Mouse (Mus musculus) T-helper 1 cell (primary cell): Measurements from ENCODE around the gene Ahnak2.
"Not testable (repeated sequence)": the region's sequence is repeated elsewhere in the genome, so short reads cannot be mapped to it uniquely, and the experiment has no call there.

ENCODE experiments used
- in situ Hi-C: fragments of 300-600 bp; cut with MboI, MseI; formaldehyde crosslinking; loops from one replicate; pipeline ENCODE4 v1.15.1; 2025; ENCODE audit warnings: high pct_unique_total_duplicates

Ahnak2 gene

DNA sequence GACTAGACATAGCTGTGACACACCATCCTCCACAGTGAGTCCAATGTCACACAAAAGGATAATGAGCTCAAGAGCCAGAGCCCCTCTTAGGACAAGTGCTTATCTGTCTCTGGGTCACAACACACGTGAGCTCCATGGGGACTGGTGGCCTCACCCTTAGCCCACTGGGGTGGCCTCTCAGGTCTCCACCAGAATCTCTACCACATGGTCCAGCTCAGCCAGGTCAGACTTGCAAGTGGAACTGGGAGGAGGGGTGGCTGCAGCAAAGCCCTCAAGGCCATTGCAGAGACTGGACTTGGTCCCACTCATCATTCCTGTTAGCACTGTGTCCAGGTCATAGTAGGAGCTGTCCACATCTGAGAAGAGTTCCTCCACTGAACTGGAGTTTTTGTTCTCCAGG is 18.8 kb upstream of the Ahnak2 start:
- in situ Hi-C loops, result no loop called here

DNA sequence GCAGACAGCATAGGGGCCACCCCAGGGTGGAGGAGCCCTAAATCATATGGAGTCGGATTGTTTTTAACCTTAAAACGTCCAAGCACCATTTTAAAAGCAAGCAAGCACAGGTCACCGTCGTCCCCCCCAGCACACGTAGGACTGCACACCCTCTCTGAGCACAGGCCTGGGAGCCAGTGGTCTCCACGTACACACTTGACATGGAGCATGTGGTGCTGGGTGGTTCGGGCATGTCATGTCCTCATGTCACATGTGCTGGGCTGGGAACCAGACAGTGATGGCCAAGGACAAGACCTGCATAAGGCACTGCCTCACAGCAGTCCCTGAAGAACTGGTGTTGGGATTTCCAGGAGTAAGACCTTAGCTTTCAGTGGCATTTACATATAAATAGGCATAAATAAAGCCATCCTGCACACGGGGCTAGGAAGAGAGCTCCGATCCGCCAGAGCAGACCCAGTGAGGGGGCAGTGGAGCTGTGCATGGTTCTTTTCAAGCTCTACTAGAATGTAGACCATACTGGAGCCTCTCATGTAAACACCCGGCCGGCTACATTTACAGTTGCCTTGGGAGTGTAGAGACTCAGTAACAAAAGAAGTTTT is 18.0 kb upstream of the Ahnak2 start:
- in situ Hi-C loops, result no loop called here

DNA sequence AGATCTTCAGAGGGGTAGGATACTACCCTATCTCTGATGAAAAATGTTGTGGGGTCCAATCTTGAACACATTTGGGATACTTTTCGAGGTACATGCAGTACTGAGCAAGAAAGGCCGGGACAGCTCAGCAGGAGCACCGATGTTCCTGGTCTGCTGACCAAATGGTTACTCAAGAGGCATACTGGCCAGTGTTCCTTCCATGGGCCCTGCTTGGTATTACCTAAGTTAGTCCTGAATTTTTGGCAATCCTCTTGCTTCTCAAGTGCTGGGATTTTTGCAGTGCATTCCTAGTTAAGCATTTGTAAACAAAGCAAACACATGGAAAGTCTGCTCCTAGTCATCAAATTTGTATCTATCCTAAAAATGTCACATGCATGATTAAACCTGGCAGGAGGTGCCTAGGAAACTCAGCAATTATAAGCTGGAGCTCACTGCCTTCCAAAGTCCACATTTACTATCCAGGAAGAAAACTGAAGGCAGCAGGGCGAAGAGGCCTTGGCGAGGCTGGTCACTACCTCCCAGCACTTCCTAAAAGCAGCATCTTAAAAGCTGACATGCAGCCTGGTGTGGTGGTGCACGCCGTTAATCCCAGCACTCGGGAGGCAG is 16.7 kb upstream of the Ahnak2 start:
- in situ Hi-C loops, result no loop called here

DNA sequence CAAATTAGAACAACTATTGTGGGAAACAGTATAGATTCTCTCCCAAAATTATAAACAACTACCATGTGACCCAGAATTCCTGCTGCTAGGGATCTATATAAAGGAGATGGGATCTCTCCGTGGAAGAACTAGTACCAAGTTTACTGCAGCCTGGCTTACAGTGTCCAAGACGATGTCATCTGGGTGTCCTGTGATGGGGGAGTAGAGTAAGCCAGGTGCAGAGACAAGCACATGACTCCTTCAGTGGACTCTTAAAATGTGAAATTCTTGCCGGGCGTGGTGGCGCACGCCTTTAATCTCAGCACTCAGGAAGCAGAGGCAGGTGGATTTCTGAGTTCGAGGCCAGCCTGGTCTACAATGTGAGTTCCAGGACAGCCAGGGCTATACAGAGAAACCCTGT is 14.4 kb upstream of the Ahnak2 start:
- in situ Hi-C loops, result not testable (repeated sequence)

DNA sequence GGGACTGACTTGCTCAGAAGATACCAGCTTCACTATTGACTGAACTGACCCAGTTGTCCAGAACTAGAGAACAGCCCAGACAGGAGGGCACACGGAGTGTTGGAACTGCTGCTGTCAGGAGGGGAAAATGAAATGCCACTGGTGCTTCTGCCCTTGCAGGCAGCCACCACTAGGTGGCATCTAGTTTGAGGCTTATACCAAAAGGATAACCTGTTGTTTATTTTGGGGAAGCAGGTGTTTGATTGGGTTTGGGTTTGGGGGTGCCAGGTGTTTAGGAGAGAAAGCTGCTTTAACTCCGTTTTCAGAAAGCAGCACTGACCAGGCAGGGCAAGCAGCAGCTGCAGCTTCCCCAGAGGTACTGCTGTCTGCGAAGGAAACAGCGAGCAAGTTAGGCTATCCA is 13.8 kb upstream of the Ahnak2 start:
- in situ Hi-C loops, result no loop called here

DNA sequence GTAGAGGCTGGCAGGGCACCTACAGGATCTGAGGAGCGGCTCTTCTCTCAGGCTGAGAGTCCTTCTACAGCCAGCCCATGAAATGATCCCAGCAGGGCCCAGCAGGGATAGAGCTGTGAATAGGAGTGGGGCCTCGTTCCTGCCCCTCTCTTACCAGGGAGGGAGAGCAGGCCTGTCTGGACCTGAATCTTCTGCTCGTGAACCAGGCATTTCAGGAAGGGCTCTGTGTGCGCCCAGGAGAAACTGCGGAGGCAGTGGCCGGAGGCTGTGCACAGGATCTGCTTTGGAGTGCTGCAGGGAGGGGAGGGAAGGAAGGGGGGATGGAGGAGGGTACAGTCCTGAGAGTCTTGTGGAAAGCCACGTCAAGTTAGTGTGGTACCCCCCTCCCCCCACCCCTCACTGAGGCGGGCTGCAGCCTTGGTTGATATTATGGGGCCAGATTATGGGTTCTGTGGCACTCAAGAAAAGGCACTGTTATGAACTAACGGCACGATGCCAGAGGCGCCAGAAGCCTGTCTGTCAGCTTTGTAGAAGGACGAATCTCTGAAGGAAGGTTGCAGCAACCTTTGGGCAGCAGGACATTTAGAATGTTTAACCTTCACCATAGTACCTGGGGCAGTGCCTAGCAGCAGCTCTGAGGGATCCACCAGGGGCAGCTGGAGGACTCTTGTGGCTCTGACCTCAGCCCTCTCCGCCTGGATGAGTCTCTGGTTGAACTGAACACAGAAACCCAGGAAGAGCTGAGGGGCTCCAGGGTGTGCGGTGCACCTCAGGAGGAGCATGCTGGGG is 12.4 kb upstream of the Ahnak2 start:
- in situ Hi-C loops, result no loop called here

DNA sequence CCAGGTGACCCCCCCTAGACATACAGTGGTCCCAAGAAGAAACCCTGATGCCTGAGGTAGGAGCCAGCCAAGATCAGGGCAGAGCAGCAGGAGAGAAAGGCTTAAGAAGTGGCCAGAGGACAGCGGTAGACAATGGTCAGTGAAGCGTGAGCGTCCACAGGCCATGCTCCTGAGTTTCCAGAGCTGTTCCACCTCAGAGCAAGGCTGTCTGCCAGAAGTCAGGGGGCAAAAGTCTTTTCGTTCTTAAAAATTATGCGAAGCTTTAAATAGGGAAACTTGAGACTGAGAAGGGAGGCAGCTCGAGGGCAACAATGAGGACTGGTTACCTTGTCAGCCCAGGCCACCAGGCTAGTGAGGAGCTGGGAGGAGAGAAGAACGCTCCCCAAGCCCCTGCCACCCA is 10.9 kb upstream of the Ahnak2 start:
- in situ Hi-C loops, result no loop called here

DNA sequence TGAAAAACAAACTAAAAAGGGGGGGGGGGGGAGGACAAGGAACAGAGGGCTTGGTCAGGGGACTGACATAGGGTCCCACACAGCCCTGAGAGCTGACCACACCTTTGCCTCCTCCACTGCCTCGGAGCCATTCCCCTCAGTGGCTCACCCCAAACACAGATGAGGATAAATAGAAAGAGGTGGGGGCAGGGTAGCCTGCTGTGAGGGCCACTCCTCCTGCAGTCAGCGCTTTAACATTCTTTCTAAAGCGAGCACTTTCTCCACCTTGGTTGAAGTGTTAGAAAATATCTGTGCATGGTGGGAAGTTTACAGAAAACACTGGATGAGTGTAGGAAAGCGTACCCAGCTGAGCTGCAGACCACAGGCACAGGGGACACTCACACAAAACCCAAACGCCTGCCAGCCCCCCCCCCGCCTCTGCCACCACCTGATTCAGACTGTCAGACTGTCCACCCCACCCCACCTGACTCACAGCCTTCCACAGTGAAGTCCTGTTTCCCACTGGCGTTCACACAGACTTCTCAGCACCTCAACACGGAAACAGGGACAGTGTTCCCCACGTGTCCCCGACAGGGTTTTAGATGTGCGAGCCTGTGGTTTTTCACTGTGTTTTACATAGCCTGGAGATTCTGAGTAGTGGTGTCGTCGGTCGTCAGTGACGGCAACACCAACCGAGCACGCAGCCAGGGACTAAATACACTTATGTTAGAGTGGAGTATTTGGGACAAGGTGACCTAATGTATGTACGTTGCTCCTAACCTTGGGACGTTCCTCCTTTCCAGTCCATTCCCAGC is 7.8 kb upstream of the Ahnak2 start:
- in situ Hi-C loops, result no loop called here

DNA sequence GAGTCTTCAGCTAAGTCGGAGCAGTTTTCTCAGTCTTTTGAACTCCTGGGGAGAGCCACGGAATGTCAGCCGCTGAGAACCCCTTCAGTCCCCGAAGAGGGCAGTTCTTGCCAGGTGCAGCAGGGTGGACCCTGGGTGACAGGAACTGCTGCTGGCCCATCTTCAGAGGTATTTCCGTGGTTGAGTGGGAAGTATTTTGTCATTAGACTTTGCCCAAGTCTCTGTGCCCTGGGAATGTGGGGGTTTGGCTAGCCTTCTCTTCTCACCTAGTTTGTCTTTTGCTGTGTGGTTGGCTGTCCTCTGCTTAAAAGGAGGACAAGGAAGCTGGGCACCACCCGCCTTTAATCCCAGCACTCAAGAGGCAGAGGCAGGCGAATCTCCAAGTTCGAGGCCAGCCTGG is 7.2 kb upstream of the Ahnak2 start:
- in situ Hi-C loops, result no loop called here

DNA sequence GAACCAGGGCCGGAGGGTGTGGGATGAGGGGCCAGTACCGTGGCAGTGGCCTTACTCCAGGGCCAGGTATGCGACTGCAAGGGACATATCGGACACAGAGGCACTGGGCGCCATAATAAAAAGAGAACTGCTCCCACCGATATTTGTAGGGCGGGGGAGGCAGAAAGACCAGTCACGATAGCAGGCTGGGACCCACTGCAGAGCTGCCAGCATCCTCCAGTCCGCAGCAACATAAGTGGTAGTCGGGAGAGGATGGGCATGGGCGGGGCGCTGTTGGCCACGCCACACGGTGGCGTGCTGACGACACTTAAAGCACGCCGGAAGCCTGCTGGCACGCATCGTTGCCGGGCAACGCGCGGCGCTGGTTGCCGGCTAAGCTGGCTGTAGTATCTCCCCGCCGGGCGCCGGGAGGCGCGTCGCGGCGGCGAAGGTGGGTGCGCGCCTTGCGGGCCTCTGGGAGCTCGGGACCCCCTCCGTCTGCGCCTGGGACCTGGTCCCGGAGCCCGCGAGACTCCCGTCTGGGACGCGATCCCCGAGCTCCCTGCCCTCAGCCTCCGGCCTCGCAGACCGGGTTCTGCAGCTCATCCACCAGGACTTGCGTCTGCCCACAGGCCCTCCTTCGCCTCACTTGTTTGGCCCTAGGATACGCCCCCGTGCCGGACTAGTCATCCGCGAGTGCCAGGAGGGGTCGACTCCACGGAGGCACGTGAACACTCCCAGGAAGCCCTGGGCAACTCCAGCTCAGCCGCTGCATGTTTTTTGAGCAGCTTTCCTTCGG is 6.3 kb upstream of the Ahnak2 start, which contains the start of gene Clba1:
Gene Clba1, plus strand, starts transcription at position 351 of the 778 bp plus-strand sequence.
- in situ Hi-C loops, result no loop called here

DNA sequence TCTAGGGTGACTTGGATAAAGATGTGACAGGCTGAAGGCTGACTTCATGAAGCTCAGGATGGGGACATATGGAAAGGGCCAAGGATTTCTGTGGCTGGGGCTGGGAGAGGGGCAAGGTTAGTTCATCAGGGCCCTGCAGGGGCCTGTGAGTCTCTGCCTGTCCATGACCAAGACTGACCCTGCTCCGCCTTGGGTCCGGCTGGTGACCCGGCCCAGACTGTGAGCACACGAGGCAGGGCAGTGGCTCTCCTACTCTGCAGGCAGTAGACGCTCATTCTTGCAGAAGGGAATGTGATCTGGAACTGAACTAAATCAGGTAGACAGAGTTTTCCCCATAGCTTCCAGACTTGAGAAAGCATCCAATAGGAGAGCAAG is 5.7 kb upstream of the Ahnak2 start:
- in situ Hi-C loops, result no loop called here

DNA sequence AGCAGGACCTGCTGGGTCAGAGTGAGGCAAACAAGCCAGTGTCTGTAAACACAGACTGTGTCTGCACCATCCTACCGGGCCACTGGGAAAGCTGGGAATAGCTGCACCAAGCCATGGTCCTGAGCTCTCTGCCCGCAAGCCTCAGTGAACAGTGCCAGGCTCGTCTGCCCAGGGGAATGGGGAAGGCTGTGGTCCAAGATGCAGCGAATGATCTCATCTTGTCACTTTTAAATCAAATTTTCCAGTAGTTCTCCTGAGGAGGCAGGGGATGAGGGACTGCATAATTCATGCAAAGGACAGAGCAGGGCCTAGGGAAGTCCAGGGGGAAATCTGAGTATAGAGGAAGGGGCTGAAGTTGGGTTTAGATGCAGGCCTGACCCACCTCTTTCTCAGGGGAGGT is 5.3 kb upstream of the Ahnak2 start:
- in situ Hi-C loops, result no loop called here

DNA sequence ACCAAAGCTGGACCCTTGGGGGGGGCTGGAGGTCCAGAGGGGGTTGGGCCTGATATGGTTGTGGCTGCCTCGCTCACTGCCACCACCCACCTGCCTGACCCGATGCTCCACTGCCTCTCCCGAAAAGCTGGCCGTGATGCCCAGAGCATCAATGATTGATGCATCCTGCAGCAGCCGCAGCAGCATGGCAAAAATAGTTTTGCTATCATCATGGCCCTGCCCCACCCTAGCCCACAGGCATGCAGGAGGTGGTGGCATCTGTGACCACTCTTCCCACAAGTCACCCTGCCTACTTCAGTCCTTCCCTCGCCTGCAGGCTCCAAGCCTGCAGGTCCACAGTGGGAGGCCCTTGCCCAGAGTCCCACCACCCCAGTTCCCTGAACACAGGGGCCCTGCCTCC is 3.6 kb upstream of the Ahnak2 start:
- in situ Hi-C loops, result no loop called here

DNA sequence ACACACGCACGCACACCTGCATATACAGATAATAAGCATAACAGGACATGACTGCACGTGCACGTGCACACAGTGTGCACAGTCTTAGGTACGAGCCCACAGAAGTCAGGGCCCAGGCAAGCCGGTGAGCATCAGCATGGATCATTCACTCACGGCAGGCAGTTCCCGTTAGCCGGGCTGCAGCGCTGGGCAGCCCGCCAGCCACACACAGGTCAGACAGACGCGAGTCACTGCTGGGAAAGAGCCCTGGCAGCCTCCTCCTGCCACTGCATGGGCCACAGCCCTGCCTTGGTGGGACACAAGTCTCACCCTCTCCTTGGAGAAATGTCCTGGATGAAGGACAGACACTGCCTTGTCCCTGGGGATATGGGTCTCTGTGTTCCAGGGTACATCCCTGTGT is 1.6 kb upstream of the Ahnak2 start:
- in situ Hi-C loops, result loop anchor here (5.0 kb wide), 1 partner anchor 33 kb away; no protein-coding TSS in a partner anchor

DNA sequence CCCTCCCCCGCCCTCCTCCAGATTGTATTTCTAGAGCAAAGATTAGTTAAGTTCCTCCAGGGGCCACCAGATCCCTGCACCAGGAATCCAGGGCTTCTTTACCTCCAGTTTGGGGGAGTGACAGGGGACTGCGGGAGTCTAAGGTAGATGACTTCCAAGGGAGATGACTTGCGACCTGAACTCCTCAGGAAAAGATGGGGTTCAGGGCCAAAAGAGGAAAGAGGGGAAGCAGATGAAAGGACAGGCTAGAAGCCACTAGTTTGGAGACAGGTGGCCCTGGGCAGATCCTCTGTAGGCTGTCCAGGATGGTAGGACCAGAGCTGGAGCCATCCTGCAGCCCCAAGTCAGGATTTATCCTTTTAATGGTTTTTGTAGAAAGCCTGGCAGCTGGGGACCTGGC is 460 bp upstream of the Ahnak2 start:
- in situ Hi-C loops, result loop anchor here (5.0 kb wide), 1 partner anchor 34 kb away; no protein-coding TSS in a partner anchor

DNA sequence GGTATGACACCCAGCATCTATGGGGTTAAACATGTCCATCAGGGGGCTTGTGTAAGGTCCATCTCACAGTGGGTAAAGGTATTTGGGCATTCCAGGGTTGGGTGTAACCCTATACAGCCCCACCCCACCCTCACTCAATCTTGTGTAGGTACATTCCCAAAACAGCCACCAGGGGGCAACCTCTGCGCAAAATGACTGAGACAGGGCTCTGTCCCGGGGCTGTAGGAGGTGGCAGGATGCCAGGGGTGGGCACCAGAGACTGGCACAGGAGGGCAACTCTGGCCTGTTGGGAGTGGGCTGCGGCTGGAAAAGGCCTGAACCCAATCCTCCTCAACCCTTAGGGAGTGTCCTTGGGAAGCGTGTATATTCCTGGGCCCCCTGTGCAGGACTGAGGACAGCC is 2.0 kb downstream of the Ahnak2 start:
- in situ Hi-C loops, result loop anchor here (5.0 kb wide), 1 partner anchor 37 kb away; no protein-coding TSS in a partner anchor

DNA sequence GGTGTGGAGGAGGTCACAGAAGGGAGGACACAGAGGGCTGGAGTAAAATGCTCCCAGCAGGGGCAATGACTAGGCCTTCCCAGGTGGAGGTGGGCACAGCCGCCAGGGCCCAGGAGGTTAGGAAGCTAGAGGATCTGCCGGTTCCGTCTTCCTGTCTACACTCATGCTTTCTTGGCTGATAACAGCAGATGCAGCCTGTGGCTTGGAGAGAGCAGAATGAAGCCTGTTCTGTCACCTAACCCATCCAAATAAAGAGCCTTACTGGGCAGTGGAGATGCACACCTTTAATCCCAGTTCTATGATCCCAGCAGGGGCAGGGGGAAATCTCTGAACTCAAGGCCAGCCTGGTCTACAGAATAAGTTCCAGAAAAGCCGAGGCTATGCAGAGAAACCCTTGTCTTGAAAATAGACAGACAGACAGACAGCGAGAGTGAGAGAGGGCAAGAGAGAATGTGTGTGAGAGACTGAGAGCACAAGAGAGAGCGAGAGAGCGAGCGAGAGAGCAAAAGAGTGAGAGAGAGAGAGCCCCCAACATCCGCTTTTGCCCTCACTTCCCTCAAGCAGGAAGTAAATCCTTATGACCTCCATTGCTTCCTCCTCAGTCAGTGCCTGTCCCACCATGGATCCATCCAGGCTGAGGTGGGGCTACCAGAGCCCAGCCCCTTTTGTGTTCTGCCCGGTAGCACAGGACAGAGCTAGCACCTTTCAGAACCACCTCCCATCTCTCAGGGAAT is 3.1 kb downstream of the Ahnak2 start:
- in situ Hi-C loops, result loop anchor here (5.0 kb wide), 2 partner anchors 57 to 58 kb away; no protein-coding TSS in a partner anchor

DNA sequence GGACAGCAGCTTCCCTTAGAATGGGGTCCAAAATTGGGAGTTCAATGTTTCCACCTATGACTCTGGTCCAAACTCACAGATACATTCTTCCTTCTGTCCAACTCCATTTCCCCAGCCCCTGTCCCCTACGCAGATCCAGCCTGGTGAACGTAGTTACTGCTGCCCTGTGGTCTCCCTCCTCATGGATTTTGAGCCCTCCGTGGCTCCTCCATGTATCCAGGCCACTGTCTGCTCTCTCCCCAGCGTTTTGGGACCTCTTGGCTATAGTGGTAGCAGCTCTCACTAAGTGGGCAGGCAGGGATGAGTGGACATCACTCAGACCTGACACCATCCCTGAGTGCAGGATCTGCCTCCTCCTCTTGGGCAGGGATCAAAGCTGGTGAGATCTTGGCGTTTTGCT is 3.7 kb downstream of the Ahnak2 start:
- in situ Hi-C loops, result loop anchor here (5.0 kb wide), 2 partner anchors 56 to 59 kb away; no protein-coding TSS in a partner anchor

DNA sequence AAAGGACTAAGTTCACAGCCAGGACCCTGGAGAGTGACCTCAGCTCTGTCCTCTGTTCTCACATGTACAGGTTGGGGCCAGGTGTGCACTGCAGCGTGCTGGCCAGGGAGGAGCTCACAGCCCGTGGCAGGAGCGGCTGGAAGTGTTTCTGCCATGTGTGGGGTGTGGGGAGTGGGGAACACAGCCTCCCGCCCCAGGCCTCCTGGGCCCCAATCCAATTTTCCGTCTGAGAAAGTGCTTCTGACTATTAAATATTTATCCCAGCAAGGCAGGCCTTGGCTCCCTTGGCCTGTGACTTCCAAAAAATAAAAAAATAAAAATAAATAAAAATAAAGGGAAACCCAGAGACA is 4.2 kb downstream of the Ahnak2 start:
- in situ Hi-C loops, result loop anchor here (5.0 kb wide), 2 partner anchors 56 to 59 kb away; no protein-coding TSS in a partner anchor

DNA sequence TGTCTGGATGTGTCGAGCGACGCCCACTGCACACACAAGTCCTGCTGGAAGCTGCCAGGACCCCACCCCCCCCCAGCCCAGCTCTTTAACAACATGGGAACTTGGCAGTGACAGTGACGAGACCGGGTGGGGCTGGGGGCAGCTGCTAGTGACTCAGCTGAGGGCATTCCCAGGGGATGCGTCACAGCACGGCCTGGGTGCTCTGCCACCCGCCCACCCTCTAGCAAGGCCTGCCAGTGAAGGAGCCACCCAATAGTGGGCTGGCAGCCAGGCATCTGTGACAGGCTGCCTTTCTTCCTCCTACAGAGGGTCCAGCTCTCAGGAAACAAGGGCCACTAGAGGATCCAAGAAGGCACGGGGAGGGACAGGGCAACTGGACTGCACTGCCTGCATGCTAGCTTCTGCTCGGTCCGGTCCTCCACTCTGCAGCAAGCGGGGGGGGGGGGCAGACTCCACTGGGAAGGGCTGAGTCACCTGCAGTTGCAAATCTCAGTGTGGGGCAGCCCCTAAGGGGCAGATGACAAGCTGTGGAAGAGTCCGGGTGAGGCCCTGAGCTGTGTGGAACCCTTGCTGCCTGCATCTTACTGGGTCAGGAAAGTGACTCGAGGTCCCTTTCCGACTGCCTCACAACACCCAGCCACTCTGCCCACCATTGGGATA is 4.7 kb downstream of the Ahnak2 start:
- in situ Hi-C loops, result loop anchor here (5.0 kb wide), 2 partner anchors 56 to 59 kb away; no protein-coding TSS in a partner anchor
